ENCODE assay signal across 9 mouse cellular contexts in genomic region chr8:105596362-105597034, GRCm38 (mm10). TPM values are rescaled to one million over a fixed set of nuclear protein-coding genes. Genes with fewer than 3 reads are reported as not detected.
A peak's percentile ranks its signal among the peaks of the same experiment; 100 is the strongest.
DNase-seq lines count a peak whose midpoint lies in the region; ATAC-seq and TF ChIP-seq lines count a peak whose summit lies in the region.
"Had no signal": no experiment of that assay in that cellular context is flagged by ENCODE, and none has a peak within 500 bp of the region (broad histone marks: within the 10 kb centered on the region; RNA-seq: fewer than 3 reads in every experiment).

No protein-coding gene starts in this region.

- TF ChIP-seq CTCF in intestine, postnatal 0 days (IDR thresholded peaks at IDR 0.05; ENCODE audit: low read depth), result peak; percentile 82
- peak; percentile 85 for TF ChIP-seq CTCF in lung, adult 2 months (IDR thresholded peaks at IDR 0.05; ENCODE audit: insufficient read depth, low read length)

- H3K4me1 ChIP-seq in intestine, postnatal 0 days (replicated peaks; ENCODE audit: control insufficient read depth, insufficient read depth, low read length), result 0 out of 2 replicates have a peak, but pooled peaks cover 3% of the 10 kb centered on the region
- H3K4me1 ChIP-seq in lung, adult 2 months (ENCODE audit: control insufficient read depth, insufficient read depth, low read length), result peaks cover 9% of the 10 kb centered on the region

- H3K27ac ChIP-seq in intestine, postnatal 0 days (ENCODE audit: low read depth, low read length), result no peak overlapping the region

- ATAC-seq in intestine, postnatal 0 days, result peak; percentile 72
- peak; percentile 79 for ATAC-seq in neutrophil, adult 5-6 weeks (ENCODE audit: extremely low read depth, insufficient number of reproducible peaks, low FRiP score, poor library complexity, severe bottlenecking)

- DNase-seq in B cell, adult 2 months, result peak; percentile 82 to 83
- peak; percentile 74 for DNase-seq in T-cell, adult 2 months (ENCODE audit: low spot score)
- DNase-seq in cerebellum, postnatal 36 days, result peak; percentile 62 to 71
- DNase-seq in heart, adult 11 months, result peak; percentile 99
- DNase-seq in lung, adult 2 months, result peak; percentile 86
- DNase-seq in urinary bladder, postnatal 36 days (ENCODE audit: low spot score in 2 of 2), result peak; percentile 69 to 72

- H3K36me3 ChIP-seq in intestine, postnatal 0 days (ENCODE audit: control insufficient read depth, insufficient read depth), result no peaks in the 10 kb centered on the region

- H3K27me3 ChIP-seq in intestine, postnatal 0 days (replicated peaks; ENCODE audit: control insufficient read depth, insufficient read depth, low read length), result no peaks in the 10 kb centered on the region

- H3K4me3 ChIP-seq in intestine, postnatal 0 days (ENCODE audit: low read depth, low read length), result peak overlapping the region; percentile 28
- H3K4me3 ChIP-seq in lung, adult 2 months (replicated peaks; ENCODE audit: extremely low read depth, low read depth, low read length), result peak overlapping the region; percentile 52

- 8% methylated on average over 14 of the region's 14 CpGs for WGBS in intestine, postnatal 0 days
- WGBS in lung, adult 2 months, result 4% methylated on average over 14 of the region's 14 CpGs

- H3K9ac ChIP-seq in intestine, postnatal 0 days (ENCODE audit: low read depth, low read length), result no peak overlapping the region

- peak overlapping the region; percentile 72 for H3K4me2 ChIP-seq in intestine, postnatal 0 days (replicated peaks; ENCODE audit: low read depth)

- no peaks in the 10 kb centered on the region for H3K9me3 ChIP-seq in intestine, postnatal 0 days (ENCODE audit: control insufficient read depth)

- TF ChIP-seq POLR2A in lung, adult 2 months (IDR thresholded peaks at IDR 0.05; ENCODE audit: borderline replicate concordance, extremely low read depth, low read depth, low read length), result peak; percentile 61; the same call in 1 of the 2 replicates

RNA-seq across cellular contexts. Expression of gene Ripor1, which starts 8.6 kb away (rescaled TPM):
- polyA plus RNA-seq in intestine, postnatal 0 days (2015; fragmentation: Nextera tagmentation; extraction: Ambion mirVana), result 10.2 and 10.3 TPM in 2 replicates
- 71.7 and 74.9 TPM in 2 replicates for polyA plus RNA-seq in lung, adult 2 months (2012; rRNA removed)
- total RNA-seq in neutrophil, adult 5-6 weeks (2017), result 6.2 and 7.6 TPM in 2 replicates

RNA-seq across cellular contexts. Expression of gene Atp6v0d1, which starts 30.7 kb away (rescaled TPM):
- 140 and 151 TPM in 2 replicates for polyA plus RNA-seq in intestine, postnatal 0 days (2015; fragmentation: Nextera tagmentation; extraction: Ambion mirVana)
- 101 and 121 TPM in 2 replicates for polyA plus RNA-seq in lung, adult 2 months (2012; rRNA removed)
- 71.1 and 86.3 TPM in 2 replicates for total RNA-seq in neutrophil, adult 5-6 weeks (2017)

RNA-seq across cellular contexts. Expression of gene Ctcf, which starts 39.9 kb away (rescaled TPM):
- polyA plus RNA-seq in intestine, postnatal 0 days (2015; fragmentation: Nextera tagmentation; extraction: Ambion mirVana), result 42.2 and 44.7 TPM in 2 replicates
- polyA plus RNA-seq in lung, adult 2 months (2012; rRNA removed), result 17.2 and 17.9 TPM in 2 replicates
- 140 and 147 TPM in 2 replicates for total RNA-seq in neutrophil, adult 5-6 weeks (2017)

RNA-seq across cellular contexts. Expression of gene Agrp, which starts 40.7 kb away (rescaled TPM):
- 0.43 and 1.1 TPM in 2 replicates for polyA plus RNA-seq in intestine, postnatal 0 days (2015; fragmentation: Nextera tagmentation; extraction: Ambion mirVana)
- polyA plus RNA-seq in lung, adult 2 months (2012; rRNA removed), result 1.7 TPM in 2 replicates
- total RNA-seq in neutrophil, adult 5-6 weeks (2017), result not detected in 2 replicates
- total RNA-seq: layer of hippocampus, adult 18-20 months had no signal
